Mouse (Mus musculus): ENCODE measurements around the gene Mgat4e.
"Not testable (repeated sequence)": the region's sequence is repeated elsewhere in the genome, so short reads cannot be mapped to it uniquely, and the experiment has no call there.

Gene Mgat4e

DNA sequence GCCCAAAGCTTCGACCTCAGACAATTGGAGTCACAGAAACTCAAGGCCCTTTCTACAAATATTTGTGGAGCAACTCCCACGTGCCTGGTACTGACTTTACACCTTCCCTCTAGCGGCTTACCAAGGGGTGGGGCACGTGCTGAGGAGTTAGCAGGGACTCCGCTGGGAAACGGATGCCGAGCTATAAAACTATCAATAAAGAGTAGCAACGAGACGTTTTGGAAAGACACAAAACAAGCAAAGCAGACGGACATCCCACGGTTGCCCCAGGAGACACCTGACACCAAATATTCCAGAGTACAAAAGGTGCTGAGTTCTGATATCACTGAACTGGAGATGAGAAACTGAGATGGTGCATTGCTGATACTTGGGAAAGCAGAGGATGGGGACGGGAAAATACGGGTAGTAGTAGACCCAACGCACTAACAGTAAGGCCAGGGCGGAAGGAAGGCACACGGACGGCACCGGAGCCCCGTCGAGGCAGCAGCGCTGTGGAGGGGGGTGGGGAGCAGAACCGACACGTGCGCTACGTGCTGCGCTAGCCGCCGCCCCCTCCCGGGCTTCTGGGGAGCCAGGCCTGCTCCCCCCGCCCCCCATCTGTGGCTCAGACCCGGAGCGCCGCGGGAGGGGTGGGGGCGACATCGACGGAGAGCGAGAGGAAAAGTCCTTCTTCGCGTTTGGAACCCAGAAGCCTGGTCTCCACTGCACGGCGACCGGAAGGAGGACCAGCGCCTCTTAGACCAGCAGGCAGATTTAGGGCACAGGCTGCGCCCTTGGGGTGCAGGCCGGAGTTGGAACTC is 6.6 kb upstream of the Mgat4e start:
- in situ Hi-C loops (cut with MboI, MseI) = no loop called here

DNA sequence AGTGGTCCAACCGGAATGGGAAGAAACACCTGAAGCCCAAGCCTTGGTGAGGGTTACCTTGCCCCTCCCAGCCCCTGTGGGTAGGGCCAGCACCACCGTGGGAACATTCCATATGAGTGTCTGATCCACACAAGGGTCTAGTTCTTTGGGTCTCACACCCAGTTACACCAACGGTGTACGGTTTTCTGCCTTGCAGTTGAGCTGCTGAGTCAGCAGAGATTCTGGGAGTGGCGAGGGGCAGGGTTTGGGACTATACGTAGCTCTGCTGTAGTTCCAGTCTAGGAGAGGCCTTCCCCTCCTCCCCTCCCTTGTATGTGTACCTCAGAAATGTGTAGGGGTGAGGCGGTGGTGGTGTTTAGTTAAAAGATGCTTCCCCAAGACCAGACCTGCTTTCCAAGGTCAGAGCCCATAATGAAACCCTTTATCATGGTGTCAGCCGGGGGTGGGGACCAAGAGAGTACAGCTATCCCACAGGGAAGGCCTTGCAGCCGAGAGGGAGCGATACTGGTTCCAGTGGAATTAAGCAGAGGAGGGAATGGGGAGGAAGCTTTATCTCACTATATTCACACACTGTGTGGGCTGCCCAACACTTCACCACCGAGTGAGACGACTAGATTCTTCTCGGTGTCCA is 5.9 kb upstream of the Mgat4e start:
- in situ Hi-C loops (cut with MboI, MseI) = no loop called here

DNA sequence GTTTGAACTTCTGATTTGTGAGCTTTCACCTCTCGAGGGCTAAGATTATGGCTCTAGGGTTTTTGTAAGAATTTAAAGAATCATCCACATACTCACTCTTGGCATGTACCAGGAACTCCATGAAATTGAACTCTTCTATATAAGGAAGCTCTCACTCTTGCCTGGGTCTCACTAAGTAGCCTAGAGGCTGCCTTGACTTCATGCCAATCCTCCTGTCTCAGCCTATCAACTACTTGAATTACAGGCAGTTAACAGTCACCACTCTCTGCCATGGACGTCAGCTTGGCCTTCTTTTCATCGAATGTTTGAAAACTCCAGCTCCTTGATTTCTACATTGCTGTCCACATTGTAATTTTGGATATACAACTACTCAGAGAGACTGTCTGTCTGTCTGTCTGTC is 2.9 kb upstream of the Mgat4e start:
- in situ Hi-C loops (cut with MboI, MseI) = loop anchor here (5.0 kb wide), 1 partner anchor 415 kb away; no protein-coding TSS in a partner anchor

DNA sequence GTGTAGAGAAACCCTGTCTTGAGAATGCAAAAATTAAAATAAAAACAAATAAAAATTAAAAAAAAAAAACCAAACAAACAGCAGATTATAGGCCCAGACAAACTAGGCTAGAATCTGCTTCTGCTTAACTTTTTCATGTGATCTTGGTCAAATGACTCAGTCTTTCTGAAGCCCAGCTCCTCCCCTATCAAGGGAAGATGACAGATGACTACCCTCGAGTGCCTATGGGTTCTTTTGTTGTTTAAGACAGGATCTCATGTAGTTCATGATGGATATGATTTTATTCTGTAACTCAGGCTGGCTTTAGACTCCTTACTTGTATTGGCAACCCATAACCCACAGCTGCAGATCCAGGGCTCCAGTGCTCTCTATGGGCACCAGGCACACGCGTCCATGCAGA is 2.4 kb upstream of the Mgat4e start:
- in situ Hi-C loops (cut with MboI, MseI) = loop anchor here (5.0 kb wide), 1 partner anchor 415 kb away; no protein-coding TSS in a partner anchor

DNA sequence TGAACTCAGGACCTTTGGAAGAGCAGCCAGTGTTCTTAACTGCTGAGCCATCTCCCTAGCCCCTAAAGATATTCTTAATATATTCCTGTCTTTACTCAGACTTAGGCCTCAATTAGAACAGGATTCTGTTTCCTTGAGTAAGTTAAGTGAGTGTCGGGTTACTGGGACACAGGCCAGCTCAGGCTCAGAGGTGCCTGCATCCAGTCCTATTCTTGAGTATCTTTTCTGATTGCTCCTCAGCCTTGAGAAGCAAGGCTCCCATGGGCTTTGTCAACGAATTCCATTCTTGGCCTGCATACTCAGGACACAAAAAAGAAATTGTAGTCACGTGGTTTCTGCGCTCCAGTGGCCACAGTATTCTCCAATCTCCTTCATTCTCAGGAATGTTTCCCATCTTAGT is 1.3 kb downstream of the Mgat4e start:
- in situ Hi-C loops (cut with MboI, MseI) = no loop called here

DNA sequence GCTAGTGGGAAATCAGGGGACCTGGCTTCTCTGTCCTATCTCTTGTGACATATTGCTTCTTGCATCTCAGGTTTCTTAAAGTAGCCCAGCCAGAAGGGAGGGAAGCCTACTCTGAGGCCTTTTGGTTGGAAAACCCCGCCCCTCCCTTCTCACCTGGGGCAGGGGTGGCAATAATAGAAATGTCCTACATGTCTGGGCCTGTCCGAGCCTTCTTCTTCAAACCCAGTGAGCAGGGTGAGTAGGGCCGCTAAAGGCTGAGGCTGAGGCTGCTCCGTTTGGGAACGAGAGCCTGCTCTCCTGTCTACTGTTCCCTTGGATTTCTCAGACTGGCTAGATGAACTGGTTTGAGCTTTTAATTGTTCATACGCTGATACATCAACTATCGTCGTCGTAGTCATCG is 8.9 kb downstream of the Mgat4e start:
- in situ Hi-C loops (cut with MboI, MseI) = no loop called here

DNA sequence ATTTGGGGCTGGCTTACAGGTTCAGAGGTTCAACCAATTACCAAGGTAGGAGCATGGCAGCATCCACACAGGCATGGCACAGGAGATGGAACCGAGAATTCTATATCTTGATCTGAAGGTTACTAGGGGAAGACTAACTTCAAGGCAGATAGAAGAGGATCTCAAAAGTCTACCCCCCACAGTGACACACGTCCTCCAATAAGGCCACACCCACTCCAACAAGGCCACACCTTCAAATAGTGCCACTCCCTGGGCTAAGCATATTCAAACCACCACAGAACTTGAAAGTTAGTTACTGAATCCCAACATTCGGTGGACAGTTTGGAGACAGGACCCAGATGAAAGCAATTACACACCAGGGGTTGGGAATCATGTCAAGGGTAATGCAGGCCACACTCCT is 14.0 kb downstream of the Mgat4e start:
- in situ Hi-C loops (cut with MboI, MseI) = no loop called here

DNA sequence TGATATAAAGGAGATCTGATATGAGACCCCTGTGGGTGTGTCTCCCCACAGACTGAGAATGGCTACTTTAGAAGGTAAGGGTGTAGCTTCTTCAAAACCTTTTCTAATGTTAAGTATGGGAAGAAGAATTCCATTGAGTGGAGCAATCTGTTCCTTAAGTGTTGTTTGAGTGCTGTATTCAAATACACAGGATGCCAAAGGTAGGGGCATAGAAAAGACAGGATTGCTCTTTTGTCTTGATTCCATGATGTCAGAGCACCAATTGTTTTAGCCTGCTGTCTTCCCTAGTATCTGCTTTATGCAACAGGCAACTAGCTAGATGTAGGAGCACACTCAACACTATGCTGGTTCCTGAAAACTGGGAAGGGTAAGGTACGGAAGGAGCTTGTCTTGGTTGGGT is 14.4 kb downstream of the Mgat4e start:
- in situ Hi-C loops (cut with MboI, MseI) = no loop called here

DNA sequence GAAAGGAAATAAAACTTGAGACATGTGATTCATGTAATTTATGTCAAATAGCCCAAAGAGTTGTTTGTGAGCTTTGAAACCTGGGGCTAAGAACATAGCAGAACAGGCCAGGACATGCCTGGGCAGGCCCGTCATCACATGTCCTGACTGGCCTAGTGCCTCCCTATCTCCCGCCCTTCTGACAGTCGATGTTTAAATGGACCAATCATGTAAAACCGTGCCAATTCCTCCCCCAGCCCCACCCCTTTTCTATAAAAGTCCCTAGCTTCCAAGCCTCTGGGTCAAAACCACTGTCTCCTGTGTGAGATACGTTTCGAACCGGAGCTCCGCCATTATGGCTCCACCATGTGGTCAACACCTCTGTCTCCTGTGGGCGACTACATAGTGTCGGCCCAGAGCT is 15.8 kb downstream of the Mgat4e start:
- in situ Hi-C loops (cut with MboI, MseI) = not testable (repeated sequence)

DNA sequence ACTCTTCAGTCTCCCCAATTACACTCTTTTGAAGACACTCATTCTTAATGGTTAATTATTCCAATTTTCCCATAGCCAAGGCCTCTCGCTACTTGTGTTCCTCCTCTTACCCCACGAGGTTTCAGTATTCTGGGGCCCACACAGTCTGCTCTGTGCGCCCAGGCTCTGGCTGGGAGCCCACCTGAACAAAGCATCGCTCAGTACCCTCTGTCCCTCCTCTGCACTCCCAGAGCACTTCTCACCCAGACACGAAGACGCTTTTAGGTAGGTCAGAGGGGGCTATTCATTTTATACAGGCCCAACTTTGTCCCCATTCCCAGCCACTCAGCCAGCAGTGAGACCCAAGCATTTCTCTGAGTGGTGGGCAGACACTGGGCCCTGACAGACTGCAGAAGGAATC is 18.9 kb downstream of the Mgat4e start:
- in situ Hi-C loops (cut with MboI, MseI) = no loop called here

DNA sequence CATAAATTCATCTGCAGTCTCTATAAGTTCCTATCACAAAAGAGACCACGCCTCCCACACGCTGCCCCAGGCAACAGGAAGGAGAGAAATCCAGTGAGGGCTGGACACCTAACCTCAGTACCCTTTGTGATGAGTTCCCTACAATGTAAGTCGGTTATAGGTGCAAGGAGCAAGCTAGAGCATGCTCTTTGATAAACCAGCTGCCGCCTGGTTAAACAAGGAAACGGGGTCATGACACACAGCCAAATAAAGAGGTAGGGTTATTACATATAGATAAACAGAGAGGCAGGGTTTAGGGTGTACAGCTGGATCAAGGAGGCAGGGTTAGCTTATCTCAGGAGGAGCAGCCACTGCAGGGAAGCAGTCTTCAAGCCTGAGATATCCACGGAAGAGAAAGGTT is 22.7 kb downstream of the Mgat4e start:
- in situ Hi-C loops (cut with MboI, MseI) = no loop called here

DNA sequence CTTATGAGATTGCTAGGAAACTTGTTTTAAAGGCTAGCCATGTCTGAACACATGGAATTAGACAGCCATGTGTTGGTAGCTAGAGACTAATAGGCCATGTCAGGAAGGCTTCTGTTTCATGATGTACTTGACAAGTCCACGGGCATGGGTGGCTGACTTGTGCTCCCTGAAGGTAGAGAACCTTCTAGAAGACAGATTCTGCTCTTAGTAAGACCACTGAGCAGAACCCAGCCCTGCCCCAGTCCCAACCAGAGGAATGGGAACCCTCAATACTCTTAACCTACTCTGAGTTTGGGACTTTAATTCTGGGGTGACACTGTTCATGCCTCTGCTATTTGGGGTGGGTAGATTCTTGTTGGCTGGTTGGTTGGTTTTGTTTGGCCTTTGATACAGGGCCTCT is 24.5 kb downstream of the Mgat4e start:
- in situ Hi-C loops (cut with MboI, MseI) = no loop called here

DNA sequence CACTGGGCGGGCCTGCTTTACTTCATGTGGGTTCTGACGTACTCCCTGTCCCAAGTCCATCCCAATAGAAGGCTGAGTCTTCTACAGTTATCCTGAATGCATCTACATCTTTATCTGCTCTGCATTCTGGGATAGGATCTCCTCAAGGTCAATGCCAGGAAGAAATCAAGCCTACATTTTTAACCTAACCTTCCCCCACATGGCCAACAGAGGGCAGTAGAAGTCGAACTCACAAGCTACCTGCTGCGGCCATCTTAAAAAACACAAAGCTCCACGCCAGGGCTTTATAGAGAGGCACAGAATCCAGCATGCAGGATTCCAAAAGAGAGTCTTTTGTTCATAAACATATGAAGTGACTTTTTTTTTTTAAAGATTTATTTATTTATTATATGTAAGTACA is 25.1 kb downstream of the Mgat4e start:
- in situ Hi-C loops (cut with MboI, MseI) = no loop called here

DNA sequence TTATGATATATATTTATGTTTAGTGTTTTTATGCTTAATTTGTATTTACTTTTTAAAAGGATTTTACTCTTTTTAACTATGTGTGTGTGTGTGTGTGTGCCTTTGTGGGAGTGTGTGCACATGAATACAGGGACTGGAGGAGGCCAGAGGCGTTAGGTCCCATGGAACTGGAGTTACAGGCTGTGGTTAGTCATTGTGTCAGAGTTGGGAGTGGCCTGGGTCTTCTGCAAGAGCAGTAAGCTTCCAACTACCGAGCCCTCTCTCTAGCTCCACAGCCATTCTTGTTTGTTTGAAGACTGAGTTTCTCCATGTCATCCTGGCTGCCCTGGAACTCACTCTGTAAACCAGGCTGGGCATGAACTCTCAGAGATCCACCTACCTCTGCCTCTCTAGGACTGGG is 27.2 kb downstream of the Mgat4e start:
- in situ Hi-C loops (cut with MboI, MseI) = no loop called here

DNA sequence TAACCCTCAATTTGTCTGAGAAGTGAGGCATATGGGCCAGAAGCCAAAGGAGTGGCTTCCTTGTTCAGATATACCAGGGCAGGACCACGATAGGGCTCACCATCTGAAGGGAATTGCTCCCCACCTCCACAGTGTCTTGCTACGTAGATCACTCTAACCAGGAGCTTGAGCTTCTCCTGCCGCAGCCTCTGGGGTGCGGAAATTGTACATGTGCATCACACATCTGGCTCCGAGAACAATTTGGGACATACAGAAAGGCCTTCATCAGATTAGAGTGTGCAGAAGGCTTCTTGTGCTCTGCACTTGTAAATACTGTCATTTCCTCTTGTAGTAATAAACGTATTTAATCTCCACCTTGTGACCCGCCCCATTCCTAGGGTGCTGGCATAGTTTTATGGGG is 28.3 kb downstream of the Mgat4e start:
- in situ Hi-C loops (cut with MboI, MseI) = no loop called here

DNA sequence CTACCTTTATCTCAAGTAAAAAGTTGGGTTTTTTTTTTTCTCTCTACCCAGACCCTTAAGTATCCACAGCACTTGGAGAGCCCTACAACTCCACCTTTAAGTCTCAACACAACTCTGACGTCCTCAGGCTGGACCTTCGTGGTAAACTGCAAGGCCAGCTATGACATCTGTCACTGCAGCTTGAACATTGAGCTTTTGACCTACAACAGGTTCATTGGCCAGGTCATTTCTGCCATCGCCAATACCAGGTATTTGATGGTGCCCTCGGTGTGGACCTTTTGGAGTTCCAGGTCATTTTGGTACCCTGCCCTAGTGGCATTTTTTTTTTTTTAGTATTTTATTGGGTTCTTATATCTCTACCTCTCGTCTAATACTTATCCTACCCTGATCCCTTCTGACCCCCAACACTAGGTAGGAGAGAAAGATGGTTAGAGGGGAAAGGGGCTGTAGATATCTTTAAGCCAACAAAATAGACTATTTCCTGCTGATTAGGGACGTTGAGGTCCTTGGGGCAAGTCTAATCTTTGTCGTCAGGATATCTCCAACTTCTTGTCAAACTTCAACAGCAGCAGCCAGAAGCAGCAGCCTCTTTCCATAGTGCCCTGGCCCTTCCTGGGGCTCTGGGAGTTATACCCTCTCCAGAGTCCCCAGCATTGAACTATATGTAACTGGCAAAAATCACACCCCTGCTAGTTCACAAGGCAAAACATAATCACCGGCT is 29.3 kb downstream of the Mgat4e start:
- in situ Hi-C loops (cut with MboI, MseI) = no loop called here

DNA sequence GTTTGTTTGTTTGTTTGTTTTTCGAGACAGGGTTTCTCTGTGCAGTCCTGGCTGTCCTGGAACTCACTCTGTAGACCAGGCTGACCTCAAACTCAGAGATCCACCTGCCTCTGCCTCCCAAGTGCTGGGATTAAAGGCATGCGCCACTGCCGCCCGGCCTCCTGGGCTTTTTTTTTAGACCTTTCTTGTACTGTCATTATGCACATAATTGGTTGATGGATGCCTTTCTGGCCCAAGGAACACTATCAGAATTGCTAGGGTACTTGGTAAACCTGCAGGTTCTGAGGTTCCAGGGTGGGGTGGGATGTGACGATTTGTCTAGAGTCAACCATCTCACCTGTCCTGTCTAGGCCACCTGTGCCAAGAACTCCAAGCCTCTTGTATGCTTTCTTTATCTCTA is 30.3 kb downstream of the Mgat4e start:
- in situ Hi-C loops (cut with MboI, MseI) = loop anchor here (10.0 kb wide), 1 partner anchor 1494 kb away; no protein-coding TSS in a partner anchor

DNA sequence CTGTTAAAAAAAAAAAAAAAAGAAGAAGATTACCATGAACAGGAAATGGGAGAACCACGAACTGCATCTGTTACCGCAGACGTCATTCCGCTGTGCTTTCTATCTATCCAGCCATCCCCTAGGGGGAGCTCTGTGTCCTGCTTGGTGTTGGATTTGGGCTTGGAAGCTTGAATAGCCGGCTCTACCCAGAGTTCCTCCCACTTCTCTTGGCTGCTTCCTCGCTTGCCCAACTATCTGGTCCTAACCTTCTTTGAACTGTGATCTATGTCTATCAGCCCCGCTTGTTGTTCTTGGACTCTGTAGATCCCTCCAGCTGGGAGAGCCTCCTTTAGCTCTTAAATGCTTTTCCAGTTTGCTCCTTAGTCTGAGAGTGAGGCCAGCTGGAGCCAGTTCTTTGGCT is 30.8 kb downstream of the Mgat4e start:
- in situ Hi-C loops (cut with MboI, MseI) = loop anchor here (10.0 kb wide), 1 partner anchor 1494 kb away; no protein-coding TSS in a partner anchor

DNA sequence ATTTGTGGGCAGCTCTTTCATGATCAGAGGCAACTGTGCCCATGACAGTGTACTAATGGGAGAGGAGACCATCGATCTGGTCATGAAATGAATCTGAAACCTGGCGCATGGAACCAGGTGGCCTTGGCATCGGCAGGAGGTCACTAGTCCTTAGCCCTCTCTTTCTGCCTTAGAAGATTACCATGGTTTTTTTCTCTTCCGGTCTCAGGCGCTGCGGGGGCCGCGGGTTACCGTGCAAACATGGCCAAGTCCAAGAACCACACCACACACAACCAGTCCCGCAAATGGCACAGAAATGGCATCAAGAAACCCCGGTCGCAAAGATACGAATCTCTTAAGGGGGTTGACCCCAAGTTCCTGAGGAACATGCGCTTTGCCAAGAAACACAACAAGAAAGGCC is 31.6 kb downstream of the Mgat4e start:
- in situ Hi-C loops (cut with MboI, MseI) = loop anchor here (10.0 kb wide), 1 partner anchor 1493 kb away; no protein-coding TSS in a partner anchor

DNA sequence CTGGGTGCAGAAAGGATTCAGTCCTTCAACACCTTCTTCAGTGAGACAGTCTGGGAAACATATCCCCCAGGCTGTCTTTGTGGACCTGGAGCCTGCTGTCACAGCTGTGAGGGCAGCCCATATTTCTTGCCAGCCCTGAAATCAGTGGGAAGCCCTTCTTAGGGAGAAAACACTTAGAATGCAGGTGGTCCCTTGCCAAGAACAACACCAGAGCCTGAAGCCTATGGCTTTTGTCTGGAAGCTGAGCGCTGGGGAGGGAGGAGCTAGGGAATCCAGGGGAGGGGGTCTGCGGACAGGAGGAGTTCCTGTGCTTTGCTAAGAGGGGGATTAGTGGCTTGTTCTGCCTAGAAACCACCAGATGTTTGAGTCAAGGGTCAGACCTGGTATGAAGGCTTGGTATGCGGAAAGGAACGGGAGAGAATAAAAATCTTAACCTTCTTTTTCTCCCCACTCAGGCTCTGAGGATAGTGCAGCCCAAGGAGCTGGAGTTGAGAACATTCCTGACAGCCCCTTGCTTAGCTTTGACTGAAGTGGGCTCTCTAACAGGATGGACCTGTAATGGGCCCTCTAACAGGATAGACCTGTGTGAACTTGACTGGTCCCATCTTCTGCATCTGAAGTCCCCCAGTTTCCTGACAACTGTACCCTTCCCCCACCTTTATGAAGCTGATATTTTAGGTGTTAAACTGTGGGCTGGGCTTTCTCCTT is 32.8 kb downstream of the Mgat4e start:
- in situ Hi-C loops (cut with MboI, MseI) = loop anchor here (10.0 kb wide), 1 partner anchor 1492 kb away; no protein-coding TSS in a partner anchor

DNA sequence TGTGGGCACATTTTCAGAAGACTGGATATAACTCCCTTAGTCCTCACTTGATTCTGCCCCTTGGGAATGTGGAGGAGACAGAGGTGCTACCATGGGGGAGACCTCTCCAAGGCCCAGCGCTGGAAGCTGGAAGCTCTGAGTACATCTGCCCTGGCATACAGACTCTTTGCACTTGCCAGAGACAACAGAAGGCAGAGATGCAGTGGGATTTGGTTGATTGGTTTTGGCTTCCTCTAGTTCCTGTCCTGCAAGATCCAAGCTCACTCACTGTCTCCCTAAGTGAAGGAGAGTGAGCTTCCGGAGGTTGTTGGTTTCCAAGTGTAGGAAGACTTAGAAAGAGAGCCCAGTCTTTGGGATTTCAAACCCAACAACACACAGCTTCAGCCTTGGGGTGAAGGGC is 33.6 kb downstream of the Mgat4e start:
- in situ Hi-C loops (cut with MboI, MseI) = loop anchor here (10.0 kb wide), 1 partner anchor 1491 kb away; no protein-coding TSS in a partner anchor
